Mouse (Mus musculus): ENCODE data around the gene 1700012A03Rik.

1700012A03Rik gene

GRCm38 (mm10) chr6:32049951-32050345 is at the start of gene 1700012A03Rik:
1700012A03Rik (plus strand) TSS chr6:32050246.
- no peak for DNase-seq (ENCODE audit: low spot score)

DNA sequence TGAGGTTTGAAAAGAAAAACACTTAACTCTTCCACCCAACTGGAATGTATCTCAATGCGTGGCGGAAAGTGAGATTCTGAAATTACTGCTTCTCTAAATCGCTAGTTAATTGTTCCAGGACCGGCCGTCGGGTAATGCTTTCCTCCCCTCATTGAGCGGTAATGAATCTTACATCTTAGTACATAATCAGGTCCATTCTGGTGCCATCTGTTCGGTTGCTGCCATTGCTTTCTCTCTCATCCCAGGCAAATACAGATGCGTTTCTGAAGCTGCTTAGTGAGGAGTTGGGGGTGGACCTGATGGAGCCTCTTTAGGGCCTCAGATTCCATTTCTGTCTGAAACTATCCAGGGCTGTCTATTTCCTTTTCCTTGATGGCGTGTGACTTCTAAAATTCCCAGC is 45.8 kb upstream of the 1700012A03Rik start:
- no peak for DNase-seq (ENCODE audit: low spot score)

- no peak for DNase-seq (ENCODE audit: low spot score)
Observed at GRCm38 (mm10) chr6:32005914-32006313, 44.1 kb upstream of the 1700012A03Rik start.

GRCm38 (mm10) chr6:32006382-32006781 is 43.7 kb upstream of the 1700012A03Rik start:
- DNase-seq (ENCODE audit: low spot score) = no peak

DNA sequence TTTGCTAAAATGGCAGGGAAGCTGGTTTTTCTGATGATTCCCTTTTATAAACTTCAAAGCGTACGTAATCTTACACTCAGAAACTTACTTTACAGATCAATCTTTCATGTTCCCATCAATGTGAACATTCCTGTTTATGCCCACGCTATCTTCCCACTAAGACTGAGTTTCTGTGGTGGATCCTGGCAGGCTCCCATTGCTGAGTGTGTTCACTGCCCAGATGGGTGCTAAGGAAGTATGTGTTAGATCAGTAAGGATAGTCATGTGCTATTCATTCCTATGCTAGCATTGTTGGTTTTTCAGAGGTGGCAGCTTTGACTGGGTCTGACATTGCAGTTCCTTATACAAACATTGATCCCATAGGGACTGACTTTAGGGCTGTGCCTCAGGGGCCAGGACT is 42.7 kb upstream of the 1700012A03Rik start:
- no peak for DNase-seq (ENCODE audit: low spot score)

DNA sequence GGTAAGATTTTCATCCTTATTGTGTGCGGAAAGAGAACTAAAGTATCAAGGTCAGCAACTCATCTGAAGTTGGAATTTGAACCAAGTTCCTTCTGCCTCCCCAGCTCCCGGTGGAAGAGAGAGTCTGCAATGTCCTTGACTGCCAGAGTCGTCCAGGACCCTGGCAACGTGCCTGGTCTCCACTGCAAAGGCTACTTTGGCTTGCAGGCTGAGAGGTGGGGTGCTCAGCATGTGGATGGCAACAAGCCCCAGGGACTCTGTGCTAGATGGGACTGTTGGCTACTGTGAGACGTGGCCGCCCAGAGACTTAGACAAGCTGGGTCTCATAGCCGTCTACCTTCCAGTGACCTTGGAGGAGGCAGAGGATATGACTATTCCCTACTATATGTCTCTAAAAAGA is 33.2 kb upstream of the 1700012A03Rik start:
- DNase-seq (ENCODE audit: low spot score) = peak; percentile 71

GRCm38 (mm10) chr6:32017406-32018104 is 32.5 kb upstream of the 1700012A03Rik start:
- no peak for DNase-seq (ENCODE audit: low spot score)

- peak; percentile 49 for DNase-seq (ENCODE audit: low spot score)
Observed at GRCm38 (mm10) chr6:32018105-32018446, 32.0 kb upstream of the 1700012A03Rik start.

DNA sequence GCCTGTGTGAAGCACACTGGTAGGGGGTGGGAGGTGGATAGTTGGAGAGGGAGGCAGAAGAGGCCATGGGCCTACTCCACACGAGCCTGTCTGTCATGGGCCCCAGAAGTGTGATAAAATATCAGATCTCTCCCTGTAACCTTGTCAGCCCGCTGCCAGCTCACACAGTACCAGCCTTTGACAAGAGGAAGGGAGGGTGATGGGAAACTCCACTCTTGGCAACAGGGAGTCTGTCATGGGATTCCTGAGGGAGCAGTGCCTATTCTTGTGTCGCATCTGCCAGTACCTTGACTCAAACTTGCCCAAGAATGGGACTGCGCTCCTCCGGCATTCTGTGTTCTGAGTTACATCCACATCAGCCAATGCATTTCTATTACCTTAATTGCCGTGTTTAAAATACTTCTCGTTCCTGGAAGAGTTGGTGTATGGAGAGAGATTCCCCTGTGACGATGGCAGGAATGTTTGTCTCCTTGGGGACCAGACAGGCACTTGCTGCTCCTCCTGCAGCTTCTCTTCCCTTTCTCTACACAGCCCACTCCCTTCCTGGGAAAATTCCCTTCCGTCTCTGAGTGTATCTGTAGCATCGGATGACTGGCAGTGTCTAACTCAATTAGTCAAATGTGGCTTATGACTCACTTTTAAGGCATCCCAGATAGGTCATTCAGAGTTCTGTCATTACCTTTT is 28.1 kb upstream of the 1700012A03Rik start:
- DNase-seq (ENCODE audit: low spot score) = no peak

GRCm38 (mm10) chr6:32022537-32022869 is 27.5 kb upstream of the 1700012A03Rik start:
- no peak for DNase-seq (ENCODE audit: low spot score)

DNA sequence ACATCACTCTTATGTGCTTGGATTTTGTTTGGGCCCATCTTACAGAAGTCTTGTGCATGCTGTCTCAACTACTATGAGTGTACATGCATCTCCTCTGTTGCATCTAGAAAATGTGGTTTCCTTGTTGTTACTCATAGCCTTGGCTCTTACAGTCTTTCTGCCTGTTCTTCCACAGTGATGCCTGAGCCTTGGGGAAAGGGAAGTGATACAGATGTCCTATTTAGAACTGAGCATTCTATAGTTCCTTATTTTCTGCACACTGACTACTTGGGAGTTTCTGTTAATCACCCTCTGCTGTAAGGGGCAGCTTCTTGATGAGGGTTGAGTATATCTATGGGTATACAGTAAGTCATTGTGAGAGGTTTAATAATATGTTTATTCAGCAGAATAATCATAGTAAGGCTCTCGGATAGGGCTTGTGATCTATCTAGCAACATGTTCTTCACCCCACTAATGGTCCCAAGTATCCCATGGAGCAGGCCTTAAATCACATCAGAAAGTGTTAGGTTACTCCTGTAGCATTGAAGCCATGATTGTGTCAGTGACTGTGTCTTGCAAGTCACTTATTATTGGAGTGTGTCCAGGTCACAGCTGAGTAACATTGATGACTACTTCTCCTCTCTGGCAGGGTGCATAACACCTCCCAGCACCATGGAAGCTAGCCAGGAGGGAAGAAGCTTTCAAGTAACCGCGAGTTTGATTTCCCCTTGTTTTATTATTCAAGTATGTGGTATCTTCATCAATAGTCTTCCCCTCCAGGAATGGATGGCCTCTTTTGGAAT is 21.6 kb upstream of the 1700012A03Rik start:
- DNase-seq (ENCODE audit: low spot score) = no peak

DNA sequence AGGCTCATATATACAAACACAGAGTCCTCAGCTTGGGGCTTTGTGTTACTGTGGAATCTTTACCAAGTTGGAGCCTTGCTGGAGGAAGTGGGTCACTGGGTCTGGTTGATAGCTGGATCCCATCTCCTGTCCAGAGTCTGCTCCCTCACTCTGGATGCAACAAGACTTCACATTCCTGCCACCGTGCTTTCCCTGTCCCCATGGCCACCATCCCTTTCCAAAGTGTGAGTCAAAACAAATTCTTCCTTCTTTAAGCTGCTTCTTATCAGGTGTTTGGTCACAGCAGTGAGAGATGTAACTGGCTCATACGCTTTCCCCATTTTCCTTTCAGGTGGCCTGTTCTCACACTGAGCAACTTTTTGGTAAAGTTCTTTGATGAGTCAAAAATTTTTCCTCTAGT is 15.8 kb upstream of the 1700012A03Rik start:
- DNase-seq (ENCODE audit: low spot score) = no peak

GRCm38 (mm10) chr6:32045344-32045743 is 4.7 kb upstream of the 1700012A03Rik start:
- no peak for DNase-seq (ENCODE audit: low spot score)

GRCm38 (mm10) chr6:32049256-32049950 is 643 bp upstream of the 1700012A03Rik start:
- DNase-seq (ENCODE audit: low spot score) = no peak

GRCm38 (mm10) chr6:32052135-32052915 is 2.3 kb downstream of the 1700012A03Rik start:
- DNase-seq (ENCODE audit: low spot score) = no peak

DNA sequence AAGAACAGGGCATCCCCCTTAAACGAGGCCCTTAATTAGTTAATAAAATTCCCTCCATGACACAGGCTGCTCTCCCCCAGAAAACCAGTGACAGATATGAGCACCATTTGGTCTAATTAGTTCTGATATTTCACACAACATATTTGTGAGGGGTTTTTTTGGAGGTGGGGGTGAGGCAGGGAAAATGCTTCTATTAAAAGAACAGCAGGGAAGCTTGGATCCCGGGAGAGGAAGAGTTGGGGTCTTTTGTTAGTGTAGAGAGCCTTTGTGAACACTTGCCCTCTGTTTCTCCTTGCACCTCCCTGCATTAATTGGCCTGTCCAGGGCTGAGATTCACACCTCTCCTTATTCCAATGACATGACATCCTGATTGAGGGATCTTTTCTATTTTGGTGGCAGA is 6.5 kb downstream of the 1700012A03Rik start:
- DNase-seq (ENCODE audit: low spot score) = peak; percentile 12

GRCm38 (mm10) chr6:32058571-32058970 is 8.5 kb downstream of the 1700012A03Rik start:
- DNase-seq (ENCODE audit: low spot score) = peak; percentile 14

DNA sequence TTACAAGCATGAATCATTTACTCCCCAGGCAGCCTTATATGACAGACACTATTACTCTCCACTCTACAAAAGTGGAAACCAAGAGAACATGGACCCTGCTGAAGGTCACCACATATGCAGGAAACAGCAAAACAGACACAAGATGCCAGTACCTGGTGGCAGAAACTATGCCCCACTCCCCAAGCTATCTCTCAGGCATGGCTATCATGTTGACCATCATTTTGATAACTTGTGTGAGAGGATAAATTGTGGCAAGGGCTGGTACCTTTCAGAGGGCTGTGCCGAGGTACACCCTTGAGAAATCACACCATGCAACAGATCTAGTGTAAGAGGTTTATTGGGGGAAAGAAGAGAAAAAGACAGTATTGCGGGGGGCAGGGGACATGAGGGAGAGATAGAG is 10.6 kb downstream of the 1700012A03Rik start:
- DNase-seq (ENCODE audit: low spot score) = no peak

DNA sequence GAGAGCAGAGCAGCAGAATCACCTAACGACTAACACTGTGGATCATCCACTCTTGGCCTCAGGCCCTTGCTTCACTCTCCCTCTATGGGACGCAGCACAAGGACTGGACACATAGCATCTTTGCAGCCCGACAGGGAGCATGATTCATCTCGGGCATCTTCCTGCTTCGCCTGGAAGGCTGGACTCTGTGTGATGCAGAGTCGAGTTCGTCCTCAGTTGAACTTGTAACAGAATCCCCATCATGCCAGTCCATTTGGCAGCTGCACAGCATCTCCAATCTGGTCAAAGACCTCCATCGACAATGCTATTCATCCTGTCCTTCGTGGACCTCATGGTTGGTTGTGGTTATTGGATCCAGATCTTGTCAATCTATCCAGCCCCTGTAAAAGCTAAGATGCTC is 11.2 kb downstream of the 1700012A03Rik start:
- DNase-seq (ENCODE audit: low spot score) = no peak

GRCm38 (mm10) chr6:32065789-32066510 is 15.9 kb downstream of the 1700012A03Rik start:
- DNase-seq (ENCODE audit: low spot score) = no peak

- no peak for DNase-seq (ENCODE audit: low spot score)
Observed at GRCm38 (mm10) chr6:32072161-32072560, 22.1 kb downstream of the 1700012A03Rik start.
